Mouse (Mus musculus) liver, embryonic 13.5 days (tissue): ENCODE measurements around the gene Olfr623. TPM values are rescaled to one million over a fixed set of nuclear protein-coding genes. Genes with fewer than 3 reads are reported as not detected.

Experiments used
- ATAC-seq: fragments of 200-750 bp; cut with Nextera tagmentation; 2 replicates; pipeline ENCODE4 v1.8.0; 2017; ENCODE audit warnings: low read depth, mild to moderate bottlenecking, moderate number of reproducible peaks, moderate library complexity
- DNase-seq: peaks from one replicate; pipeline ENCODE4 v3.0.0; 2022
- H3K27ac ChIP-seq: fragments of 300-500 bp; sonication (generic); 2 replicates; pipeline ENCODE4 v1.5.1; 2015; ENCODE audit warnings: moderate library complexity, mild to moderate bottlenecking, inconsistent platforms
- H3K27me3 ChIP-seq: fragments of 300-500 bp; sonication (generic); 2 replicates; pipeline ENCODE4 v1.6.1; 2015; ENCODE audit warnings: mild to moderate bottlenecking, inconsistent platforms
- H3K36me3 ChIP-seq: fragments of 300-500 bp; sonication (generic); 2 replicates; pipeline ENCODE4 v1.6.1; 2015; ENCODE audit warnings: mild to moderate bottlenecking, inconsistent platforms
- H3K4me1 ChIP-seq: fragments of 300-500 bp; sonication (generic); replicated peaks from 2 replicates; pipeline ENCODE4 v1.6.1; 2015; ENCODE audit warnings: inconsistent platforms
- H3K4me2 ChIP-seq: fragments of 300-500 bp; sonication (generic); 2 replicates; pipeline ENCODE4 v1.6.1; 2015; ENCODE audit warnings: inconsistent platforms, mild to moderate bottlenecking, moderate library complexity
- H3K4me3 ChIP-seq: fragments of 300-500 bp; sonication (generic); replicated peaks from 2 replicates; pipeline ENCODE4 v1.5.1; 2015; ENCODE audit warnings: mild to moderate bottlenecking, inconsistent platforms
- H3K9ac ChIP-seq: fragments of 300-500 bp; sonication (generic); 2 replicates; pipeline ENCODE4 v1.6.1; 2015; ENCODE audit warnings: mild to moderate bottlenecking, inconsistent platforms
- H3K9me3 ChIP-seq: fragments of 300-500 bp; sonication (generic); replicated peaks from 2 replicates; pipeline ENCODE4 v1.6.1; 2016; ENCODE audit warnings: inconsistent platforms
- WGBS: fragments of 180-500 bp; shearing (Covaris S2); methylation state at CpG from one replicate; pipeline ENCODE4 v1.1.7; 2015; ENCODE audit not compliant: insufficient replicate concordance; 5-methylcytosine and 5-hydroxymethylcytosine counted together
- polyA plus RNA-seq: library from polyadenylated mRNA; unstranded; fragments of >200 nt; fragmentation: Nextera tagmentation; extraction: Ambion mirVana; gene quantifications from 2 replicates; pipeline ENCODE4 v1.2.1, GENCODE M21; 2015

Olfr623 gene
- not detected in 2 replicates for polyA plus RNA-seq

GRCm38 (mm10) chr7:103663598-103663997 is at the start of gene Olfr623:
Gene Olfr623, minus strand, starts transcription at chr7:103663698.
- DNase-seq (no peak), ATAC-seq (no peak)
- no peak within 1 kb of the TSS for H3K4me2 ChIP-seq
- no peak within 1 kb of the TSS for H3K4me3 ChIP-seq
- H3K27me3 ChIP-seq = no peaks in the 10 kb centered on the region
- H3K27ac ChIP-seq = no peak within 1 kb of the TSS
- no peaks in the 10 kb centered on the region for H3K4me1 ChIP-seq
- H3K9me3 ChIP-seq = no peaks in the 10 kb centered on the region
- H3K9ac ChIP-seq = no peak within 1 kb of the TSS
- H3K36me3 ChIP-seq = no peaks in the 10 kb centered on the region

DNA sequence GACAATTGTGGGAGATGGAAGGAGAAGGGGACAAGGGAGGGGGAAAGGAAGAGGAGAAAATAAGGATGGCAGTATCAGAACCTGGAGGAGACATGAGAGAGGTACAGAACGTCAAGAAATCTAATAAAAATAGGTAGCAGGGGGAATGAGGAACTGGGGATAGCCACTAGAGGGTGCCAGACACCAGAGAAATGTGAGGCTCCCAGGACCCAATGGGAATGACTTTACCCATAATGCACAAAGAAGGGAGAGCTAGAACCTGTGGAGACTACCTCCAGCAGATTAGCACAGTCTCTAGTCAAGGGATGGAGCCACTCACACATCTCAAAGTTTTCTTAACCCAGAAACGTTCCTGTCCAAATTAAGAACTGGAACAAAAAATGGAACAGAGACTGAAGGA is 48.5 kb upstream of the Olfr623 start:
- DNase-seq = no peak
- peak; percentile 54; the same call in 1 of the 2 replicates for ATAC-seq

GRCm38 (mm10) chr7:103699469-103699868 is 36.0 kb upstream of the Olfr623 start:
- no peak overlapping the region for H3K9ac ChIP-seq
- no peak overlapping the region for H3K4me2 ChIP-seq
- no peak overlapping the region for H3K4me3 ChIP-seq
- H3K27me3 ChIP-seq = no peaks in the 10 kb centered on the region
- H3K9me3 ChIP-seq = no peaks in the 10 kb centered on the region
- 78% methylated on average over 4 of the region's 4 CpGs for WGBS
- no peaks in the 10 kb centered on the region for H3K36me3 ChIP-seq
- ATAC-seq (no peak), DNase-seq (no peak)
- no peaks in the 10 kb centered on the region for H3K4me1 ChIP-seq
- H3K27ac ChIP-seq = no peak overlapping the region

More for the DNA sequence above, 48.5 kb upstream of the Olfr623 start:
- Histone ChIP-seq H3K9ac (no peak overlapping the region), H3K27me3 (no peaks in the 10 kb centered on the region), H3K4me3 (no peak overlapping the region), H3K27ac (no peak overlapping the region), H3K36me3 (no peaks in the 10 kb centered on the region), H3K4me1 (no peaks in the 10 kb centered on the region), H3K4me2 (no peak overlapping the region), H3K9me3 (no peaks in the 10 kb centered on the region)
- 22% methylated on average over 2 of the region's 2 CpGs for WGBS

DNA sequence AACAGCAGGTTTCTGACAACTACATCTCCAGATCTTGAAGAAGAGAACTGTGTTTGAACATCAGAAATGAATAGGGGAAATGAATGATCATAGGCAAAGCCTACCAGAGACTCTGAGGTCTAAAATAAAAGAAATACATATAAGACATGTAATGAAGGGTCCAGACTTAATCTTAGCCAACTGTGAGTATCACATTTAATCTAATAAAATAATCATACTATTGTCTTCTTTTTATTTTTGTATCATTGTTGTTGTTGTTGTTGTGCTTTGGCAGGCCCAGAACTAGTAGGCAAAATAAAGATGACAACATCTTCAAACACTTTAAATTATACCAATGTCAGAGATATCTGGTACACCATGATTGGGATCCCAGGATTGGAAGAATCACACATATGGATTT is 18.9 kb upstream of the Olfr623 start, which contains the start of gene Olfr625-ps1:
Gene Olfr625-ps1 (plus strand): TSS at position 301 of the 400 bp plus-strand sequence.
- Histone ChIP-seq H3K36me3 (no peaks in the 10 kb centered on the region), H3K4me3 (no peak within 1 kb of the TSS), H3K27me3 (no peaks in the 10 kb centered on the region), H3K27ac (no peak within 1 kb of the TSS), H3K4me2 (no peak within 1 kb of the TSS), H3K9ac (no peak within 1 kb of the TSS), H3K9me3 (no peaks in the 10 kb centered on the region), H3K4me1 (no peaks in the 10 kb centered on the region)
- DNase-seq (no peak), ATAC-seq (no peak)

- DNase-seq = no peak
- Histone ChIP-seq H3K9me3 (no peaks in the 10 kb centered on the region), H3K4me2 (no peak within 1 kb of the TSS), H3K27me3 (no peaks in the 10 kb centered on the region), H3K4me1 (no peaks in the 10 kb centered on the region), H3K27ac (no peak within 1 kb of the TSS), H3K9ac (no peak within 1 kb of the TSS), H3K36me3 (no peaks in the 10 kb centered on the region), H3K4me3 (no peak within 1 kb of the TSS)
- 77% methylated on average over 2 of the region's 2 CpGs for WGBS
- no peak for ATAC-seq
Measured at GRCm38 (mm10) chr7:103671091-103671490, 7.6 kb upstream of the Olfr623 start, which contains the start of gene Olfr624. Gene Olfr624, minus strand, starts transcription at chr7:103671191.

- H3K36me3 ChIP-seq = no peaks in the 10 kb centered on the region
- H3K9ac ChIP-seq = no peak overlapping the region
- no peak for DNase-seq
- H3K4me3 ChIP-seq = no peak overlapping the region
- no peaks in the 10 kb centered on the region for H3K9me3 ChIP-seq
- no peak for ATAC-seq
- 68% methylated on average over 4 of the region's 4 CpGs for WGBS
- H3K4me1 ChIP-seq = no peaks in the 10 kb centered on the region
- H3K27me3 ChIP-seq = no peaks in the 10 kb centered on the region
- no peak overlapping the region for H3K27ac ChIP-seq
- H3K4me2 ChIP-seq = no peak overlapping the region
Measured at GRCm38 (mm10) chr7:103644070-103644469, 19.4 kb downstream of the Olfr623 start.

GRCm38 (mm10) chr7:103642602-103643001 is 20.9 kb downstream of the Olfr623 start, which contains the start of gene Olfr622:
Gene Olfr622, minus strand, starts transcription at chr7:103642702.
- Histone ChIP-seq H3K4me1 (no peaks in the 10 kb centered on the region), H3K9me3 (no peaks in the 10 kb centered on the region), H3K27ac (no peak within 1 kb of the TSS), H3K9ac (no peak within 1 kb of the TSS), H3K27me3 (no peaks in the 10 kb centered on the region), H3K36me3 (no peaks in the 10 kb centered on the region), H3K4me3 (no peak within 1 kb of the TSS), H3K4me2 (no peak within 1 kb of the TSS)
- ATAC-seq = no peak
- 42% methylated on average over 1 of the region's 1 CpGs for WGBS
- DNase-seq = no peak

DNA sequence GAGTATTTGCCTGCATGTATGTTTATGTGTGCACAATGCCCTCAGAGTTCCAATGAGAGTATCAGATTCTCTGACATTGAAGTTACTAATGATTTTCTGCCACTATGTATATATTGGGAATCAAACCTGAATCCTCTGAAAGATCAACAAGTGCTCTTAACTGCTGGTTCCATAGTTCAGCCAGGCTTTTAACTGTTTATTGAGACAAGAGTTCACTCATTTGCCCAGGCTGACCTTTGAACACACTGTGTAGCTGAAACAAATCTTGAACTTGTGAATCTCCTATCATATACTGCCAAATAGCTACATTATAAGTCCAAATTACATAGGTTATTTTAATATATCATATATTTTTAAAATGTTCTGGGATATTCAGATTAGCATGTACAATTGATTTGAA is 26.7 kb downstream of the Olfr623 start:
- no peak for DNase-seq

DNA sequence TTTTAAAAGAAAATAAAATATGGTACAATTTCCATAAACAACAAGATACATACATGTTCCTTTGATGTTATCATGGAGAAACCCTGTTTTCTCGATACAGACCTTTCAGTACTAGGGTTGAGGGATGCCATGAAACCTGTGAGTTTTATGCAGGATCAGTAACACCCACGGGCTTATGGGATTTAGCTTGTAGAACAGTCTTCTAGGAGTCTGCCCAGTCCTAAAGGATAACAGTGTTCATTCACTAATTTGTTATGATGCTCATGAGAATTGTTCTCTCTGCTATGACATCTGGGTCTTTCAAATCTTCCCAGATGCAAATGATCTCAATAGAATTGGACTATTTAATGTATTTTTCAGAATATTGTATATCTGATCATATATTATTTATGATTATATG is 51.1 kb downstream of the Olfr623 start, which contains the start of gene Olfr620:
Gene Olfr620 (minus strand): TSS at position 101 of the 400 bp plus-strand sequence.
- no peak within 1 kb of the TSS for H3K4me2 ChIP-seq
- no peaks in the 10 kb centered on the region for H3K36me3 ChIP-seq
- ATAC-seq (no peak), DNase-seq (no peak)
- H3K4me3 ChIP-seq = no peak within 1 kb of the TSS
- WGBS = 50% methylated on average over 2 of the region's 2 CpGs
- H3K9me3 ChIP-seq = no peaks in the 10 kb centered on the region
- no peak within 1 kb of the TSS for H3K9ac ChIP-seq
- no peaks in the 10 kb centered on the region for H3K4me1 ChIP-seq
- H3K27me3 ChIP-seq = no peaks in the 10 kb centered on the region
- no peak within 1 kb of the TSS for H3K27ac ChIP-seq

More for the DNA sequence above, 26.7 kb downstream of the Olfr623 start:
- no peak overlapping the region for H3K27ac ChIP-seq
- ATAC-seq = peak; percentile 39; the same call in 1 of the 2 replicates
- H3K4me2 ChIP-seq = no peak overlapping the region
- no peak overlapping the region for H3K4me3 ChIP-seq
- no peaks in the 10 kb centered on the region for H3K4me1 ChIP-seq
- no peaks in the 10 kb centered on the region for H3K36me3 ChIP-seq
- no peaks in the 10 kb centered on the region for H3K9me3 ChIP-seq
- no peak overlapping the region for H3K9ac ChIP-seq
- no peaks in the 10 kb centered on the region for H3K27me3 ChIP-seq

Other genes starting within 250 kb of the Olfr623 start
- gene Usp17lc, start 248.6 kb downstream of the Olfr623 start, polyA plus RNA-seq = not detected in 2 replicates
- gene Olfr605, start 218.3 kb downstream of the Olfr623 start, polyA plus RNA-seq = not detected in 2 replicates
- gene Olfr606, start 214.7 kb downstream of the Olfr623 start, polyA plus RNA-seq = not detected in 2 replicates
- gene Olfr607, start 199.5 kb downstream of the Olfr623 start, polyA plus RNA-seq = not detected in 2 replicates
- not detected in 2 replicates for gene Olfr608, start 193.8 kb downstream of the Olfr623 start, polyA plus RNA-seq
- gene Olfr609, start 165.6 kb downstream of the Olfr623 start, polyA plus RNA-seq = not detected in 2 replicates
- not detected in 2 replicates for gene Olfr610, start 151.6 kb downstream of the Olfr623 start, polyA plus RNA-seq
- not detected in 2 replicates for gene Olfr611, start 142.9 kb downstream of the Olfr623 start, polyA plus RNA-seq
- not detected in 2 replicates for gene Olfr612, start 121.0 kb downstream of the Olfr623 start, polyA plus RNA-seq
- gene Olfr613, start 115.6 kb downstream of the Olfr623 start, polyA plus RNA-seq = not detected in 2 replicates
- gene Olfr615, start 107.6 kb downstream of the Olfr623 start, polyA plus RNA-seq = not detected in 2 replicates
- not detected in 2 replicates for gene Olfr616, start 94.6 kb downstream of the Olfr623 start, polyA plus RNA-seq
- not detected in 2 replicates for gene Olfr617, start 90.6 kb downstream of the Olfr623 start, polyA plus RNA-seq
- gene Olfr618, start 73.6 kb downstream of the Olfr623 start, polyA plus RNA-seq = not detected in 2 replicates
- gene Olfr619, start 63.1 kb downstream of the Olfr623 start, polyA plus RNA-seq = not detected in 2 replicates
- not detected in 2 replicates for gene Olfr620, start 51.2 kb downstream of the Olfr623 start, polyA plus RNA-seq
- gene Olfr622, start 21.0 kb downstream of the Olfr623 start, polyA plus RNA-seq = not detected in 2 replicates
- gene Olfr624, start 7.5 kb upstream of the Olfr623 start, polyA plus RNA-seq = 0.02 TPM in 1 of 2 replicates, not detected in the other
- not detected in 2 replicates for gene Olfr625-ps1, start 19.0 kb upstream of the Olfr623 start, polyA plus RNA-seq
- not detected in 2 replicates for gene Olfr243, start 51.0 kb upstream of the Olfr623 start, polyA plus RNA-seq
- gene Olfr628, start 66.7 kb upstream of the Olfr623 start, polyA plus RNA-seq = not detected in 2 replicates
- 0.08 and 0.17 TPM in 2 replicates for gene Olfr629, start 81.2 kb upstream of the Olfr623 start, polyA plus RNA-seq
- not detected in 2 replicates for gene Olfr630, start 93.6 kb upstream of the Olfr623 start, polyA plus RNA-seq
- not detected in 2 replicates for gene Olfr69, start 107.9 kb upstream of the Olfr623 start, polyA plus RNA-seq
- gene Olfr68, start 116.0 kb upstream of the Olfr623 start, polyA plus RNA-seq = not detected in 2 replicates
- gene Olfr67, start 128.1 kb upstream of the Olfr623 start, polyA plus RNA-seq = not detected in 2 replicates
- gene Hbb-bt, start 150.3 kb upstream of the Olfr623 start, polyA plus RNA-seq = 49,070 and 53,102 TPM in 2 replicates
- 91,050 and 104,119 TPM in 2 replicates for gene Hbb-bs, start 164.4 kb upstream of the Olfr623 start, polyA plus RNA-seq
- gene Hbb-bh2, start 176.8 kb upstream of the Olfr623 start, polyA plus RNA-seq = 0.32 and 0.36 TPM in 2 replicates
- gene Hbb-bh1, start 179.5 kb upstream of the Olfr623 start, polyA plus RNA-seq = 367 and 436 TPM in 2 replicates
- gene Hbb-y, start 189.5 kb upstream of the Olfr623 start, polyA plus RNA-seq = 3,309 and 4,306 TPM in 2 replicates
- gene Olfr66, start 222.6 kb upstream of the Olfr623 start, polyA plus RNA-seq = not detected in 2 replicates
- gene Olfr64, start 230.8 kb upstream of the Olfr623 start, polyA plus RNA-seq = not detected in 2 replicates
- gene Olfr65, start 239.8 kb upstream of the Olfr623 start, polyA plus RNA-seq = not detected in 2 replicates